Mouse (Mus musculus) lung, embryonic 16.5 days (tissue): Measurements from ENCODE around the gene Efcab9. TPM values are rescaled to one million over a fixed set of nuclear protein-coding genes. Genes with fewer than 3 reads are reported as not detected.

ENCODE experiments used
- ATAC-seq: fragments of 200-750 bp; cut with Nextera tagmentation; 2 replicates; pipeline ENCODE4 v1.8.0; 2017; ENCODE audit warnings: low read depth, mild to moderate bottlenecking, moderate library complexity
- H3K27ac ChIP-seq: fragments of 300-500 bp; sonication (generic); 2 replicates; pipeline ENCODE4 v1.5.1; 2014; ENCODE audit warnings: mild to moderate bottlenecking, control low read depth, low read length
- H3K27me3 ChIP-seq: fragments of 300-500 bp; sonication (generic); 2 replicates; pipeline ENCODE4 v1.6.1; 2014; ENCODE audit warnings: low read depth, low read length, mixed read lengths; ENCODE audit not compliant: control insufficient read depth, insufficient read depth
- H3K36me3 ChIP-seq: fragments of 300-500 bp; sonication (generic); 2 replicates; pipeline ENCODE4 v1.6.1; 2014; ENCODE audit warnings: low read length; ENCODE audit not compliant: control insufficient read depth, insufficient read depth
- H3K4me1 ChIP-seq: fragments of 300-500 bp; sonication (generic); replicated peaks from 2 replicates; pipeline ENCODE4 v1.6.1; 2014; ENCODE audit warnings: low read length, mixed read lengths; ENCODE audit not compliant: control insufficient read depth, insufficient read depth
- H3K4me2 ChIP-seq: fragments of 300-500 bp; sonication (generic); 2 replicates; pipeline ENCODE4 v1.6.1; 2014; ENCODE audit warnings: low read depth, low read length, control low read depth
- H3K4me3 ChIP-seq: fragments of 300-500 bp; sonication (generic); 2 replicates; pipeline ENCODE4 v1.5.1; 2014; ENCODE audit warnings: mild to moderate bottlenecking, low read length, control low read depth
- H3K9ac ChIP-seq: fragments of 300-500 bp; sonication (generic); 2 replicates; pipeline ENCODE4 v1.6.1; 2014; ENCODE audit warnings: low read length, control low read depth
- H3K9me3 ChIP-seq: fragments of 300-500 bp; sonication (generic); 2 replicates; pipeline ENCODE4 v1.6.1; 2016; ENCODE audit warnings: low read length; ENCODE audit not compliant: control insufficient read depth
- WGBS: fragments of 180-500 bp; shearing (Covaris S2); extraction: QIAGEN DNeasy Blood & Tissue Kit; methylation state at CpG from one replicate; pipeline ENCODE4 v1.1.7; 2014; 5-methylcytosine and 5-hydroxymethylcytosine counted together
- polyA plus RNA-seq: library from polyadenylated mRNA; unstranded; fragments of >200 nt; fragmentation: Nextera tagmentation; extraction: Ambion mirVana; gene quantifications from 2 replicates; pipeline ENCODE4 v1.2.1, GENCODE M21; 2015

Efcab9 gene
- polyA plus RNA-seq, 1 experiment from 2014 or later = 0.79 TPM

DNA sequence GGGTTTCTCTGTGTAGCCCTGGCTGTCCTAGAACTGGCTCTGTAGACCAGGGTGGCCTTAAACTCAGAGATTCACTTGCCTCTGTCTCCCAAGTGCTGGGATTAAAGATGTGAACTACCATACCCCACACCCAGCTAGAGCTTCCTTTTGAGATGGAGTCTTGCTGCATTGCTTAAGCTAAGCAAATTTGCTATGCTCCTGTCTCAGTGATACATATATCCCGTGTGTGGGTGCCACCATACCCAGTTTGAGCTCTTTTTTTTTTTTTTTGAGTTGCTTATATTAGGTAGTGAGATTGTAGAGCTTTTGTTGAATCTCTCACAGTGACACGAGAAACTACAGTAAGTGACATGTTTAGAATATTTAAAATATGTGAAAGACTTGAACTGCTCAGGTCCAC is 36.6 kb downstream of the Efcab9 start:
- Histone ChIP-seq H3K9me3 (no peaks in the 10 kb centered on the region), H3K4me1 (peaks cover 12% of the 10 kb centered on the region; the same call in 1 of the 2 replicates), H3K27ac (no peak overlapping the region), H3K4me3 (no peak overlapping the region), H3K9ac (no peak overlapping the region), H3K27me3 (no peaks in the 10 kb centered on the region), H3K4me2 (no peak overlapping the region), H3K36me3 (no peaks in the 10 kb centered on the region)
- WGBS = 65% methylated on average over 2 of the region's 2 CpGs
- ATAC-seq = no peak

DNA sequence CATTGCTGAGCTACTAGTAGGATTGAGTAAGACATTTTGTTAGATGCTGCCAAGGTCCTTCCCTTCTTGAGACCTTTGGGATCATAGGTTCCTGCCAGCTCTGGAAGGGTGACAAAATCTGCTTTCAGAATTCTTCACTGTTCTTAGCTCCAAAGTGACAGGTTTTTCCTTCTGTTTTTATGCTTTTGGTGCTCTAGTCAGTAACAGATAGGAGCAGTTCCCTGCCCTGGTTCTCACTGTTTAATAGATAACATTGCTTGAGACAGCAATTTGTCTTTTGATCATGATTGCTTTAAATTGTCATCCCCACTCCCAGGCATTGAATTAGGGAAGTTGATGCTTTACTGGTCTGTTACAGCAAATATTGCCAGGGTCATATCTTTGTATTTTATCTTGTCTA is 38.6 kb downstream of the Efcab9 start:
- ATAC-seq = no peak
- no peaks in the 10 kb centered on the region for H3K27me3 ChIP-seq

DNA sequence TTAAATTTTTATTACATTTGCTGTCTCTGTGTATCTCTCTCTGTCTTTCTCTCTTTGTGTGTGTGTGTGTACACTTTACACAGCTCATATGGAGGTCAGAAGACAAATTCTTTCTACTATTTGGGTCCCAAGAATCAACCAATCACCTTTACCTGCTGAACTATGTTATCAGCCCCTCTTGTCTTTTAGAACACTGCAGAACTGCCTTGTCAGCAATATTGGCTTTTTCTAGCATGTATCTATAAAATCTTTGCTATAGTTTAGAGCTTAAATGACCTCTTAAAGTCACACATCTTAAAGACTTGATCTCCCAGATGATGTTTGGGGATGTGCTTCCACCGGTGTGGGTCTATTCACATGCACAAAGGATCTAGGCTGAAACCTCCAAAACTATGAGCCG is 40.8 kb downstream of the Efcab9 start:
- 91% methylated on average over 2 of the region's 2 CpGs for WGBS
- ATAC-seq = no peak
- no peak overlapping the region for H3K27ac ChIP-seq
- H3K4me3 ChIP-seq = no peak overlapping the region
- H3K36me3 ChIP-seq = no peaks in the 10 kb centered on the region
- no peaks in the 10 kb centered on the region for H3K27me3 ChIP-seq
- no peaks in the 10 kb centered on the region for H3K9me3 ChIP-seq
- H3K9ac ChIP-seq = no peak overlapping the region
- peaks cover 30% of the 10 kb centered on the region for H3K4me1 ChIP-seq
- no peak overlapping the region for H3K4me2 ChIP-seq

More for the DNA sequence above, 38.6 kb downstream of the Efcab9 start:
- Histone ChIP-seq H3K4me2 (no peak overlapping the region), H3K36me3 (no peaks in the 10 kb centered on the region), H3K4me1 (peaks cover 27% of the 10 kb centered on the region), H3K4me3 (no peak overlapping the region), H3K9me3 (no peaks in the 10 kb centered on the region), H3K27ac (no peak overlapping the region), H3K9ac (no peak overlapping the region)

DNA sequence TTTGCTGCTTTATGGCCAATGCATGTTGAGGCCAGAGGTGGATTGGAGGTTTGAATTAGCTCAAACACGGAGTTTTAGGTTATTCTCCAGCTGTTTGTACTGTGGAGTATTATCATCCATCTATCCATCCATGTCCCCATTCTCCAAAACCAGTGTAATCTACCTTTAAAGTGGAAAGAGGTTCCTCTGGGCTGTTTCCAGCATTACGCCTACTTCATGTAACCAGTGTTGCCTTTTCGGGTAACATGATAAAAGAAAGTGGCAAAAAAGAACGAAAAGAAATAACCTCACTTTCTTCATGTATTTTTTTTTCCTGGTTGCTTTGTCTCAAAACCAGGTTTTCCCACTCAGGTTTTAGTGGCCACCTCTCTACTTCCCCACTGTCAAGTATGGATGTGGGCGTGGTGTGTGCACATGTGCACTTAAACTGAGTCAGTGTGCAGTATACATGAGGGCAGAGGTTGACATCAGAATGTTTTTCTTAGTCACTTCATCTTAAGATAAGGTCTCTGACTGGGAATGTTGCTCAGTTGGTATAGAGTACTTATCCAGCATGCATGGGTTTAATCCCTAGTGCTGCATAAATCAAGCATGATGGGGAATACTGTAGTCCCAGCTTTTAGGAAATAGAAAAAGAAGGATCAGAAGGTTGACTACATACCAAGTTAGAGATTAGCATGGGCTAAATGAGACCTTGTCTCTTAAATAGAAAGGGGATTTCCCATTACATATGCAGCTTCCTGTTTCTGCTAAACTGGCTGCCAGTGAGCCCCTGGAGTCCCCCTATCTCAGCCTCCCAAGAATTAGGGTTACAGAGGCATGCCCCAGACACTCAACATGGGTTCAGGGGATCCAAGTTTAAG is 42.8 kb downstream of the Efcab9 start:
- H3K27me3 ChIP-seq = no peaks in the 10 kb centered on the region
- H3K4me3 ChIP-seq = no peak overlapping the region
- no peaks in the 10 kb centered on the region for H3K36me3 ChIP-seq
- no peak overlapping the region for H3K9ac ChIP-seq
- H3K4me1 ChIP-seq = peaks cover 30% of the 10 kb centered on the region
- no peak overlapping the region for H3K4me2 ChIP-seq
- no peaks in the 10 kb centered on the region for H3K9me3 ChIP-seq
- WGBS = 55% methylated on average over 5 of the region's 5 CpGs
- ATAC-seq = peak; percentile 67
- H3K27ac ChIP-seq = peak overlapping the region; percentile 67

DNA sequence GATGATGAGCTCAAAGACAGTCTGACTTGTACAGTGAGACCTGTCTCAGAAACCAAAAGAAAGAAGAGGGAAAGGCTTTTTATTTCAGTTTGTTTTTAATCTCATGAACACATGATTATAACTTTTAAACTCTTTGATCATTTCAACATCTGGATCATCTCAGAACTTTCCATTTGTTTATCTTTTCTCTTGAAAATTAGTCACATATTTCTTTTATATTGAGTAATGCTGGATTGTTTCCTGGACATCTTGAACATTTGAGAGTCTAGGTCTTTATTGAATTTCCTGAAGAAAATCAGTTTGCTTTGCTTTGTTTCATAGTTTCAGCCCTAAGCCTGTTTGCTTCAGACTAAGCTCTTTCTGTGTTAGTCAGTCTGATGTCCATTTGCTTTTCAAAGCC is 43.5 kb downstream of the Efcab9 start:
- peaks cover 29% of the 10 kb centered on the region for H3K4me1 ChIP-seq
- no peak; the same call in 1 of the 2 replicates for ATAC-seq
- H3K9ac ChIP-seq = no peak overlapping the region
- H3K27me3 ChIP-seq = no peaks in the 10 kb centered on the region
- H3K27ac ChIP-seq = peak overlapping the region; percentile 67
- no peak overlapping the region for H3K4me2 ChIP-seq
- no peaks in the 10 kb centered on the region for H3K36me3 ChIP-seq
- H3K9me3 ChIP-seq = no peaks in the 10 kb centered on the region
- no peak overlapping the region for H3K4me3 ChIP-seq

DNA sequence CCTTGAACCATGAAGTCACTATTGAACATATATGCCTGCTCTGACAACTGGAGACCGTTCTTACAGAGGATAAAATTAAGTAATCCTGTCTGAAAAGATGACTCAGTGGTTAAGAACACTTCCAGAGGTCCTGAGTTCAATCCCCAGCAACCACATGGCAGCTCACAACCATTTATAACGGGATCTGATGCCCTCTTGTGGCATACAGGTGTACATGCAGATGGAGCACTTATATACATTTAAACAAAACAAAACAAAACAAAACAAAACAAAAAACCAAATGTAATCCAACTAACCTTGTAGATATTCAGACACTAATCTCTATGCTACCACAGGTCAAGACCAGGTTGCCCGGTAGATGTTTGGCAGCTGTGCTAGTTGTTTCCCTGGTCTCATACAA is 44.4 kb downstream of the Efcab9 start:
- Histone ChIP-seq H3K36me3 (no peaks in the 10 kb centered on the region), H3K27ac (no peak overlapping the region), H3K9ac (no peak overlapping the region), H3K27me3 (no peaks in the 10 kb centered on the region), H3K4me3 (no peak overlapping the region), H3K9me3 (no peaks in the 10 kb centered on the region), H3K4me1 (peaks cover 26% of the 10 kb centered on the region), H3K4me2 (no peak overlapping the region)
- no peak for ATAC-seq
- 86% methylated on average over 3 of the region's 3 CpGs for WGBS

DNA sequence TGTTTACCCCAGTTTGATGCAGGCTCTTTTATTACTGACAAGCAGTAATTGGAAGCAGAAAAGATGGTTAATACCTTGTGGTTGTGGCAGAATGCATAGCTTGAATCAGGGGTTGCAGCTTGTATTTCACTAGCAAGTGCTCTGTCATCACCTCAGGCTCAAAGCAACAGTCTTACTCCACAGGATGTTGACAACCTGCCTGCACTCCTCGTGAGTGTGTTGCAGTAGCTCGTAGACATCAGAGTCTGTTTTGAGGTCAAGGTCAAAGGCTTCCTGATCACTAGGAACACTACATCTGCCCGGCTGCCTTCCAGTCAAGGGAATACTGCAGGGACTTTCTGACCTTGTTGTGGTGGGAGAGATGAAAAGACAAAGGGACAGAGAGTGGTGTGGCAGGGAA is 45.3 kb downstream of the Efcab9 start:
- Histone ChIP-seq H3K27ac (no peak overlapping the region), H3K9me3 (no peaks in the 10 kb centered on the region), H3K27me3 (no peaks in the 10 kb centered on the region), H3K4me1 (peaks cover 26% of the 10 kb centered on the region), H3K4me3 (no peak overlapping the region), H3K9ac (no peak overlapping the region), H3K4me2 (no peak overlapping the region), H3K36me3 (no peaks in the 10 kb centered on the region)
- no peak for ATAC-seq
- 34% methylated on average over 3 of the region's 3 CpGs for WGBS

DNA sequence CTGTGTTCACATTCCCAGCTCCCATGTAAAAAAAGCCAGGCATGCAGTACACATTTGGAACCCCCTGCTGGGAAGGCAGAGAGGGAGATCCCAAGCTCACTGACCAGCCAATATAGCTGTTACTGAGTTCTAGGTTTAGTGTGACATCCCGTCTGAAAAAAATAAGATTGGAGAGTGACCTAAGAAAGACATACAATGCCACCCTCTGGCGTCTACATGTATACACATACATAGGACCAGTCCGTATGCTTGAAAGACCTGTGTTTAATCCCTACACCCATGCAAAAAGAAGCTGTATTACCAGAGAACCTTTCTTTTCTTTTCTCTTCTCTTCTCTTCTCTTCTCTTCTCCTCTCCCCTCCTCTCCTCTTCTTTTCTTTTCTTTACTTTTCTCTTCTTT is 46.6 kb downstream of the Efcab9 start:
- H3K27me3 ChIP-seq = no peaks in the 10 kb centered on the region
- H3K4me1 ChIP-seq = peaks cover 22% of the 10 kb centered on the region
- WGBS = 52% methylated on average over 3 of the region's 3 CpGs
- H3K4me3 ChIP-seq = no peak overlapping the region
- no peak overlapping the region for H3K4me2 ChIP-seq
- no peaks in the 10 kb centered on the region for H3K9me3 ChIP-seq
- H3K27ac ChIP-seq = no peak overlapping the region
- H3K9ac ChIP-seq = no peak overlapping the region
- peak; percentile 5; the same call in 1 of the 2 replicates for ATAC-seq
- no peaks in the 10 kb centered on the region for H3K36me3 ChIP-seq

DNA sequence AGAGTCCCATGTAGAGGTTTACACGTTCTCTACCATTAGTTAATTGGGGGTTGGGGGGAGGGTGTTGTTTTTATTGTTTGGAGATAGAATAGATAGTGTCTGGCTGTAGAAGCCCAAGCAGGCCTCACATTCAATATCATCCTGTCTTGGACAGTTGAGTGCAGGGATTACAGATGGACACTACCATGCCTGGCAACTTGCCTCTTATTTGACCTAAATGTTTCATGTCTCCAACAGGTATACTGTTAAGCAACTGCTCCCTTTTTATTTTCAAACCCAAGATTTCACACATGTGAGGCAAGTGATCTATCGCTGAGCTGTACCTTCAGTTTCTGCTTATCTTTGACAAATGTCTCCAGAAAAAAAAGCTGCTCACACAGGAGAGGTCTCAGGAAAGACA is 50.4 kb downstream of the Efcab9 start:
- WGBS = 61% methylated on average over 2 of the region's 2 CpGs
- Histone ChIP-seq H3K9me3 (no peaks in the 10 kb centered on the region), H3K27ac (no peak overlapping the region), H3K4me2 (no peak overlapping the region), H3K4me3 (no peak overlapping the region), H3K4me1 (peaks cover 2% of the 10 kb centered on the region; the same call in 1 of the 2 replicates), H3K9ac (no peak overlapping the region), H3K27me3 (no peaks in the 10 kb centered on the region), H3K36me3 (no peaks in the 10 kb centered on the region)
- no peak for ATAC-seq
